8 mouse cellular contexts compared by ENCODE assay signal in genomic region chr11:64890776-64891175, GRCm38 (mm10).
DNase-seq lines count a peak whose midpoint lies in the region.

No protein-coding gene starts in this region.

- intact Hi-C loops in heart, postnatal 14 days (cut with DNase I) = no loop called here

- DNase-seq in adrenal gland, adult 18-20 months (ENCODE audit: low spot score in 2 of 2) = peak; percentile 5 to 22
- DNase-seq in adrenal gland, adult 8-10 months = no peak
- DNase-seq in layer of hippocampus, postnatal 10 days (ENCODE audit: low spot score in 2 of 2) = peak; percentile 22 to 38
- DNase-seq in layer of hippocampus, adult 9-10 months (ENCODE audit: low spot score) = no peak
- peak; percentile 72 for DNase-seq in ZHBTc4 (ENCODE audit: low read depth, low spot score)
- DNase-seq in heart, postnatal 14 days = peak; percentile 6 to 20
- peak; percentile 44 for DNase-seq in retina, postnatal 1 day
- no peak for DNase-seq in cerebellum, adult 11-12 months

Comparison
In these comparisons a context has a peak if more than half of its experiments do, and no peak if none do; other contexts are left out.
1. DNase-seq: peak in adrenal gland, adult 18-20 months (2 of 2), layer of hippocampus, postnatal 10 days (2 of 2), ZHBTc4 (single experiment), heart, postnatal 14 days (2 of 2) and retina, postnatal 1 day (single experiment); none in adrenal gland, adult 8-10 months (single experiment), layer of hippocampus, adult 9-10 months (single experiment) and cerebellum, adult 11-12 months (single experiment).